Mouse (Mus musculus) thymus, postnatal 10 days (tissue): ENCODE data around the gene Acap2.

Experiments used
- DNase-seq, 2 experiments: peaks; one replicate each; pipeline ENCODE4 v3.0.0; 2021; ENCODE audit warnings: low spot score in 2 of 2

Acap2 gene

GRCm38 (mm10) chr16:31205726-31206125 is 4.7 kb upstream of the Acap2 start:
- no peak for DNase-seq

GRCm38 (mm10) chr16:31205187-31205586 is 4.1 kb upstream of the Acap2 start:
- no peak for DNase-seq

GRCm38 (mm10) chr16:31204216-31204615 is 3.2 kb upstream of the Acap2 start:
- no peak for DNase-seq

DNA sequence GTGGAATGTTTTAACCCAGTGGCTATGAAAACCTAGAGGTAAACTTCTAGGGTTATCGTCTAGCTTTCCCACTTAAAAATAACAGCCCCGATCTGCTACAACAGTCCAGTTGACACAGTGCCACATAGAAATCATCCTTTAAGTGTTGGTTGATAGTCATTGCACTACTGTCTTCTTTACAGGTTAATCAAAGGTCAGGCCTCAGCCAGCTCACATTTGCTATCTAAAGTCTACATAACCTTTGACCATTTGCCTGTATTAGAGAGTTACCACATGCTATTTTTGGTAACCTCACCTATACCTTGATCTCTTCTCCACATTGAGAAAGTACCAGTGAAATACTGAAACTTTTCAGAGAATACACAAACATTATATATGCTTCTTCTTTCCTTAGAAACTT is 659 bp upstream of the Acap2 start:
- DNase-seq: no peak

GRCm38 (mm10) chr16:31199926-31200789 is 887 bp downstream of the Acap2 start:
- DNase-seq: peak; percentile 33 to 40

DNA sequence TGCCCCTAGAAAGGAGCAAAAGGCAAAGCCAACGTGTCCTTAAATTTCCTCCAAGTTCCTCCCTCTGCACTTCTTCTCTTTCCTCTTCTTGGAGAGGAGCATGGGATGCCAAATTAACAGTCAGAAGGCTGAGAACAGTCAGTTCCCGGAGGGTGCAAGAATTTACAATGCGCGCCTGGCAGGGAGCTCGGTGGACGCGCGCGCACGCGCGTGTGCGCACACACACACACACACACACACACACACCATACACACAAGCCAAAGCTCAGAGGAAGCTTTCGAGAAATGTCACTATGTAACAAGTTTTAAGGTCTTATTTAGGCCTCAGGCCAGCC is 1.5 kb downstream of the Acap2 start:
- DNase-seq: peak in 1 of 2 experiments; percentile 17

DNA sequence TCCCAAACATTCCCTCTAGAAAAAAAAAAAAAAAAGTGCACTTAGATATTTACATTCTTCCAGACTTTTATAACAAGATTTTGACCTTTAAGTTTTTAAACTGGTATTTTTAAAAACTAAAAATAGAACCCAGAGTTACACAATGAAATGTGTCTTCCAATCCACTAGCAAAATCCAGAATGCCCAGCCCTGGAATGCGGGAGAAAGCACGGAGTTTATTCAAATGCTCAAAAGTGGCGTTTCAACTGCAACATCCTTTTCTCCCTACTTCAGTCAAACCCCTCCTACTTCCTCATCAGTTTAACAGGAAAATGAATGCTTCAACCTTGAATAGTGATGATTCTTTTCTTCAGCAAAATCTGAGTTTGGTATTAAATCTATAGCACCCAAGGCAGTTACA is 4.1 kb downstream of the Acap2 start:
- DNase-seq: no peak

DNA sequence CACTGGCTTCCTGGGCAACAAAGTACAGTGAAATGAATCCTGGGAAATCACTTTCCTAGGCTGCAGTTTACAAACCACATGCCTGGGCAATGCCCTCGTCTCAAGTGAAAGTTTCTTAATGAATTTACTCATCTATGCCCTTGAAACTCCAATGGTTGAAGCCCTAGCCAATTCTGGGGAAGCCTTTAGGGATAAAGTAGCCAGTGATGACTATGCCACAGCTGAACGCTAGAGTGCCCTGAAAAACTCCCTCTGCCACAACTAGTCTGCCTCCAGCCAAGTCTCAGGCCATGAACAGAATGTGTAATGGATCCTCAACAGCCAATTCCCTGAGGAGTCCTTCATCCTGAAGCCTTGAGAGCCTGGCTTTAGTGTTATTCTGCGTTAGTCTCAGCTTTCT is 8.5 kb downstream of the Acap2 start:
- DNase-seq: no peak

GRCm38 (mm10) chr16:31191818-31192217 is 9.2 kb downstream of the Acap2 start:
- DNase-seq: peak; percentile 46 to 62

GRCm38 (mm10) chr16:31190426-31190825 is 10.6 kb downstream of the Acap2 start:
- no peak for DNase-seq

- no peak for DNase-seq
These were observed 11.8 kb downstream of the Acap2 start for GRCm38 (mm10) chr16:31189291-31189690.

GRCm38 (mm10) chr16:31188799-31189198 is 12.2 kb downstream of the Acap2 start:
- no peak for DNase-seq

- DNase-seq: no peak
These were observed 12.8 kb downstream of the Acap2 start for GRCm38 (mm10) chr16:31188270-31188669.

GRCm38 (mm10) chr16:31187192-31187591 is 13.9 kb downstream of the Acap2 start:
- no peak for DNase-seq

- no peak for DNase-seq
These were observed 15.3 kb downstream of the Acap2 start for GRCm38 (mm10) chr16:31185757-31186156.

- DNase-seq: no peak
These were observed 16.3 kb downstream of the Acap2 start for GRCm38 (mm10) chr16:31184727-31185126.

DNA sequence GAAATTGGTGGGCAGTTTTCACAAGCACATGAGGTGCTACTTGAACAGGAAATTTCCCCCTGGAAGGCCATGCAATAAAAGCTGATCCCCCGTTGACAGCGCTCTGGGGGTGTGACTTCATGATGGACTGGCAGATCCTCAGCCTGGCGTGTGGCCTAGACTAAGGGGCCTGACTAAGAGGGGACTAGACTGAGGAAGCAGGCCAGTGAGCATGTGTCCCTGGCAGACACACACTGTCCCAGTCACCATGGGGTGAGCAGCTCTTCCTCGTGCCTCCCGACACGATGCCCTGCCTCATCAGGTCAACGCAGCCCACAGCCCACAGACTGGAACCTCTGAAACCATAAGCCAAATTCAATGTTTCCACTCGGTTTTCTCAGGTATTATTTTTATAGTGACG is 18.5 kb downstream of the Acap2 start:
- no peak for DNase-seq

- DNase-seq: no peak
These were observed 20.2 kb downstream of the Acap2 start for GRCm38 (mm10) chr16:31180843-31181242.

GRCm38 (mm10) chr16:31179384-31179783 is 21.7 kb downstream of the Acap2 start:
- no peak for DNase-seq

DNA sequence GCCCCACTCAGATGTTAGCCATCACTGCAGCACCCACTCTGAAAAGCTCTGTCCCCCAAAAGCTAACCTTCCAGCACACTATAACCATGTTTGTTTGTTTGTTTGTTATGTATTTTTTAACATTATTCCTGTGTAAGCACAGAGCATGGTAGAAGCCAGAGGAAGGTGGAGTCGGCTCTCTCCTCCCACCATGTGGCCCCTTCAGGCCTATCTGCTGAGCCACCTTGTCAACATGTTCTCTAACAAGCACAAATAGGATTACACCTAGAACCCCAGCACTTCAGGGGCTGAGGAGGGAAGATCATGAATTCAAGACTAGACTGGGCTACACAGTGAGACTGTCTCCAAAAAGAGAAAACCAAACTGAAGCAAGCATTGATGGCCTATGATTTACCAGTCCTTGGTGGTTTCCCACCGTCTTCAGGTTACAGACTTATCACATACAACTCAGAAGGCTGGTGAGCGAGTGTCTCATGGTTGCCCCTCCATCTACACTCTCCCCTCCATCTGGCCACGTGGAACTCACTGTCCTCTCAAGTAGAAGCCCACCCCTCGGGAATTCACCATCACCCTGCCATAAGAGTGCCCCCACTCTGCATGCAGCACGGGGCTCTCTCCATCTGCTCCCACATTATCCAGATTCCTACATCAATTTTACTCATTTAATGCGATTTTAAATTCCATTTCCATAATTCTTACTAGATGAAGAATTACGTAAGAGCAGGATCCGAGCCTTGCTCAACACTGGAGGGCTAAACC is 26.0 kb downstream of the Acap2 start:
- DNase-seq: no peak

- DNase-seq: no peak
These were observed 28.8 kb downstream of the Acap2 start for GRCm38 (mm10) chr16:31172229-31172628.

GRCm38 (mm10) chr16:31171418-31171817 is 29.6 kb downstream of the Acap2 start:
- no peak for DNase-seq

DNA sequence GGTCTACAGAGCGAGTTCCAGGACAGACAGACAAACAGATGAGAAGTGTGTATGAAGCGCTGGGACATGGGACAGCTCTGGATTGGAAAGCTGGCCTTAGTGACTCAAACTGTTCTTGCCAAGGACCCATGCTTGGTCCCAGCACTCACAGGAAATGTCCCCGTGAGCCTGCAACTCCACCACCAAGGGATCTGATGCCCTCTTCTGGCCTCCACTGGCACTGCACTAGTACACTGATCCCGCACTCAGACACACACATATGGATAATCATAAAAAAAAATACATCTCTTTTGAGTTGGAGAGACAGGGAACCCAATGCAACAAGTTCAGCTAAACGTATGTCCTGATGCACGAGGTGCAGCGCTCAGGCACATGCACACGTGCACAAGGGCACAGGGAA is 30.7 kb downstream of the Acap2 start:
- no peak for DNase-seq
